Mouse (Mus musculus) MEL (cell line): ENCODE data around the gene Akt3. TPM values are rescaled to one million over a fixed set of nuclear protein-coding genes. Genes with fewer than 3 reads are reported as not detected.

Experiments
- DNase-seq: peaks from one replicate; pipeline ENCODE4 v3.0.0; 2011; ENCODE audit warnings: low read depth, low spot score
- H3K27ac ChIP-seq: 2 replicates; pipeline ENCODE4 v1.5.1; 2012; ENCODE audit warnings: low read depth, mild to moderate bottlenecking, control low read depth, low read length, moderate library complexity; ENCODE audit not compliant: control insufficient read depth
- H3K27me3 ChIP-seq, 2 experiments: fragments of 150-350 bp in 1 of 2; sonication (generic) in 1 of 2; 2 replicates each; pipeline ENCODE4 v1.6.1; 2012; ENCODE audit warnings: low read length in 2 of 2, mild to moderate bottlenecking in 2 of 2, improper control_type of control experiment in 1 of 2, moderate library complexity in 1 of 2; ENCODE audit not compliant: insufficient read depth in 2 of 2, control insufficient read depth in 1 of 2
- H3K36me3 ChIP-seq, 2 experiments: 2 replicates each; pipeline ENCODE4 v1.6.1; 2012 to 2014; ENCODE audit warnings: low read length in 2 of 2, improper control_type of control experiment in 1 of 2, inconsistent platforms in 1 of 2, mild to moderate bottlenecking in 1 of 2; ENCODE audit not compliant: insufficient read depth in 2 of 2, control insufficient read depth in 1 of 2
- H3K4me1 ChIP-seq, 2 experiments: fragments of 150-350 bp in 1 of 2; sonication (generic) in 1 of 2; 2 replicates each; pipeline ENCODE4 v1.6.1; 2012; ENCODE audit warnings: low read length in 2 of 2, improper control_type of control experiment in 1 of 2, mild to moderate bottlenecking in 1 of 2; ENCODE audit not compliant: insufficient read depth in 2 of 2, control insufficient read depth in 1 of 2
- H3K4me3 ChIP-seq, 2 experiments: fragments of 150-350 bp in 1 of 2; sonication (generic) in 1 of 2; 2 replicates each; pipeline ENCODE4 v1.5.1; 2012; ENCODE audit warnings: low read depth in 2 of 2, low read length in 2 of 2, mild to moderate bottlenecking in 2 of 2, moderate library complexity in 2 of 2, control low read depth in 1 of 2, improper control_type of control experiment in 1 of 2; ENCODE audit not compliant: control insufficient read depth in 1 of 2, insufficient read depth in 1 of 2
- H3K79me2 ChIP-seq: 2 replicates; pipeline ENCODE4 v1.6.1; 2012; ENCODE audit warnings: mild to moderate bottlenecking, low read length, moderate library complexity; ENCODE audit not compliant: control insufficient read depth, poor library complexity, insufficient read depth
- H3K9ac ChIP-seq: 2 replicates; pipeline ENCODE4 v1.6.1; 2012; ENCODE audit warnings: low read depth, mild to moderate bottlenecking, control low read depth, low read length, moderate library complexity; ENCODE audit not compliant: control insufficient read depth, poor library complexity, severe bottlenecking
- H3K9me3 ChIP-seq: fragments of 150-350 bp; sonication (generic); replicated peaks from 2 replicates; pipeline ENCODE4 v1.6.1; 2012; ENCODE audit warnings: mild to moderate bottlenecking, low read length, improper control_type of control experiment, moderate library complexity; ENCODE audit not compliant: insufficient read depth
- BHLHE40 ChIP-seq: IDR thresholded peaks from 2 replicates; pipeline ENCODE4 v1.6.1; 2012; ENCODE audit warnings: low read depth, mild to moderate bottlenecking, inconsistent platforms, low read length, improper control_type of control experiment, borderline replicate concordance
- CHD2 ChIP-seq: IDR thresholded peaks from 2 replicates; pipeline ENCODE4 v1.6.1; 2011; ENCODE audit warnings: low read length, improper control_type of control experiment
- EP300 ChIP-seq, 2 experiments: IDR thresholded peaks; 2 replicates each; pipeline ENCODE4 v1.6.1; 2011; ENCODE audit warnings: improper control_type of control experiment in 2 of 2, low read length in 2 of 2, low read depth in 1 of 2, mild to moderate bottlenecking in 1 of 2
- ETS1 ChIP-seq: IDR thresholded peaks from 2 replicates; pipeline ENCODE4 v1.6.1; 2012; ENCODE audit warnings: low read depth, mild to moderate bottlenecking, inconsistent platforms, low read length, improper control_type of control experiment, moderate library complexity
- GATA1 ChIP-seq: IDR thresholded peaks from 2 replicates; pipeline ENCODE4 v1.6.1; 2011; ENCODE audit warnings: low read depth, low read length, improper control_type of control experiment
- KAT2A ChIP-seq: conservative IDR thresholded peaks from 2 replicates; pipeline ENCODE4 v1.6.1; 2012; ENCODE audit warnings: low read depth, low read length, improper control_type of control experiment, inconsistent platforms
- MAZ ChIP-seq: IDR thresholded peaks from 2 replicates; pipeline ENCODE4 v1.6.1; 2012; ENCODE audit warnings: low read depth, mild to moderate bottlenecking, inconsistent platforms, low read length, improper control_type of control experiment
- POLR2AphosphoS2 ChIP-seq: IDR thresholded peaks from 2 replicates; pipeline ENCODE4 v1.6.1; 2011; ENCODE audit warnings: low read length, improper control_type of control experiment
- POLR2AphosphoS5 ChIP-seq: IDR thresholded peaks from 2 replicates; pipeline ENCODE4 v1.6.1; 2012; ENCODE audit warnings: low read depth, borderline replicate concordance, mild to moderate bottlenecking, inconsistent platforms, low read length, moderate library complexity, mixed read lengths
- RCOR1 ChIP-seq: IDR thresholded peaks from 2 replicates; pipeline ENCODE4 v1.6.1; 2012; ENCODE audit warnings: low read depth, mild to moderate bottlenecking, inconsistent platforms, low read length, improper control_type of control experiment
- SIN3A ChIP-seq: IDR thresholded peaks from 2 replicates; pipeline ENCODE4 v1.6.1; 2012; ENCODE audit warnings: low read length, improper control_type of control experiment, inconsistent platforms
- TBP ChIP-seq: IDR thresholded peaks from 2 replicates; pipeline ENCODE4 v1.8.0; 2011; ENCODE audit warnings: low read depth, low read length, improper control_type of control experiment
- USF2 ChIP-seq, 2 experiments: IDR thresholded peaks; 2 replicates each; pipeline ENCODE4 v1.6.1; 2011 to 2012; ENCODE audit warnings: improper control_type of control experiment in 2 of 2, low read length in 2 of 2, borderline replicate concordance in 1 of 2, inconsistent platforms in 1 of 2, low read depth in 1 of 2, mild to moderate bottlenecking in 1 of 2; ENCODE audit not compliant: insufficient read depth in 1 of 2
- ZKSCAN1 ChIP-seq: IDR thresholded peaks from 2 replicates; pipeline ENCODE4 v1.6.1; 2012; ENCODE audit warnings: low read depth, mild to moderate bottlenecking, inconsistent platforms, low read length, improper control_type of control experiment, moderate library complexity
- polyA plus RNA-seq, 2 experiments: library from polyadenylated mRNA; stranded (reverse) in 1 of 2; unstranded in 1 of 2; fragments of >175 nt in 1 of 2; fragments of >200 nt in 1 of 2; gene quantifications; 2 replicates each; pipeline versions ENCODE4 v1.2.1 to v1.2.4; 2012; ENCODE audit warnings: low replicate concordance in 2 of 2, low read depth in 1 of 2; ENCODE audit not compliant: insufficient read length in 2 of 2, insufficient read depth in 1 of 2, missing spikeins in 1 of 2
- total RNA-seq: library from RNA; depleted of rRNA; stranded (reverse); fragments of 300-350 nt; gene quantifications from 2 replicates; pipeline ENCODE4 v1.2.3, GENCODE M21; 2012

The Akt3 gene
- total and polyA plus RNA-seq, 3 experiments, result 3.5 to 6.2 TPM; not detected in 1

GRCm38 (mm10) chr1:176985691-176986090 lies 272.3 kb downstream of the Akt3 start:
- Histone ChIP-seq H3K4me3 (no peak overlapping the region), H3K9me3 (no peaks in the 10 kb centered on the region)
- TF ChIP-seq CHD2, result no peak
- TF ChIP-seq MAZ, result no peak
- no peak for TF ChIP-seq RCOR1
- TF ChIP-seq SIN3A, result no peak
- no peak for TF ChIP-seq ZKSCAN1
- no peak for TF ChIP-seq BHLHE40
- TF ChIP-seq EP300 (IDR thresholded peaks at IDR 0.05; ENCODE audit: low read depth in 1 of 2, low read length in 2 of 2), result no peak
- TF ChIP-seq, all 39 proteins: peak for 0
- no peak for DNase-seq
- peaks cover 0 to 8% of the 10 kb centered on the region in 2 experiments; a peak in 1 of 4 replicates for H3K4me1 ChIP-seq
- H3K36me3 ChIP-seq, result peaks cover 0 to 3% of the 10 kb centered on the region in 2 experiments; a peak in 2 of 4 replicates
- no peaks in the 10 kb centered on the region for H3K27me3 ChIP-seq
- H3K9ac ChIP-seq, result no peak overlapping the region
- no peaks in the 10 kb centered on the region for H3K79me2 ChIP-seq
- no peak overlapping the region for H3K27ac ChIP-seq

GRCm38 (mm10) chr1:176982671-176983070 lies 275.3 kb downstream of the Akt3 start:
- Histone ChIP-seq H3K9me3 (no peaks in the 10 kb centered on the region), H3K27ac (no peak overlapping the region), H3K27me3 (no peaks in the 10 kb centered on the region), H3K4me1 (peaks cover 0 to 8% of the 10 kb centered on the region in 2 experiments; a peak in 1 of 4 replicates), H3K9ac (no peak overlapping the region), H3K79me2 (no peaks in the 10 kb centered on the region), H3K36me3 (peaks cover 0 to 3% of the 10 kb centered on the region in 2 experiments; a peak in 2 of 4 replicates), H3K4me3 (no peak overlapping the region)
- no peak for TF ChIP-seq GATA1
- TF ChIP-seq KAT2A, result no peak
- TF ChIP-seq TBP, result no peak
- TF ChIP-seq RCOR1, result no peak
- no peak for TF ChIP-seq USF2 (IDR thresholded peaks at IDR 0.05; ENCODE audit: borderline replicate concordance in 1 of 2, insufficient read depth in 1 of 2, low read depth in 1 of 2, low read length in 2 of 2)
- TF ChIP-seq POLR2AphosphoS2, result no peak
- DNase-seq, result no peak

- Histone ChIP-seq H3K4me3 (no peak overlapping the region), H3K27ac (no peak overlapping the region), H3K27me3 (no peaks in the 10 kb centered on the region), H3K4me1 (peaks cover 0 to 4% of the 10 kb centered on the region in 2 experiments; a peak in 1 of 4 replicates), H3K9ac (no peak overlapping the region), H3K79me2 (no peaks in the 10 kb centered on the region), H3K9me3 (no peaks in the 10 kb centered on the region), H3K36me3 (peaks cover 0 to 3% of the 10 kb centered on the region in 2 experiments; a peak in 2 of 4 replicates)
- no peak for DNase-seq
- TF ChIP-seq POLR2AphosphoS5, result no peak
- TF ChIP-seq ETS1, result no peak
- TF ChIP-seq BHLHE40, result no peak
- no peak for TF ChIP-seq USF2 (IDR thresholded peaks at IDR 0.05; ENCODE audit: borderline replicate concordance in 1 of 2, insufficient read depth in 1 of 2, low read depth in 1 of 2, low read length in 2 of 2)
These were observed 276.5 kb downstream of the Akt3 start for GRCm38 (mm10) chr1:176981511-176981910.
